Mouse (Mus musculus): Measurements from ENCODE around the gene Lax1. TPM values are rescaled to one million over a fixed set of nuclear protein-coding genes. Genes with fewer than 3 reads are reported as not detected.

Lax1 gene
- polyA plus RNA-seq (2015; fragmentation: Nextera tagmentation; extraction: Ambion mirVana) = 0.30 and 0.33 TPM in 2 replicates

GRCm38 (mm10) chr1:133689897-133690296 lies at the start of gene Lax1:
Lax1 (minus strand) TSS chr1:133690108.
- Histone ChIP-seq H3K27ac (ENCODE audit: low read length) (no peak within 1 kb of the TSS), H3K9ac (replicated peaks; ENCODE audit: low read depth) (no peak within 1 kb of the TSS), H3K27me3 (replicated peaks; ENCODE audit: insufficient read depth, low read length) (no peaks in the 10 kb centered on the region), H3K9me3 (ENCODE audit: low read length) (no peaks in the 10 kb centered on the region), H3K4me3 (ENCODE audit: low read depth, low read length) (no peak within 1 kb of the TSS), H3K4me1 (ENCODE audit: insufficient read depth, low read depth, low read length) (peaks cover 10% of the 10 kb centered on the region), H3K4me2 (replicated peaks; ENCODE audit: low read depth, low read length) (no peak within 1 kb of the TSS), H3K36me3 (ENCODE audit: insufficient read depth, low read length) (no peaks in the 10 kb centered on the region)
- ATAC-seq = no peak
- DNase-seq (ENCODE audit: low spot score) = no peak
- WGBS = 14% methylated on average over 6 of the region's 6 CpGs
- TF ChIP-seq EP300 (IDR thresholded peaks at IDR 0.05) (no peak), CTCF (IDR thresholded peaks at IDR 0.05) (no peak)

DNA sequence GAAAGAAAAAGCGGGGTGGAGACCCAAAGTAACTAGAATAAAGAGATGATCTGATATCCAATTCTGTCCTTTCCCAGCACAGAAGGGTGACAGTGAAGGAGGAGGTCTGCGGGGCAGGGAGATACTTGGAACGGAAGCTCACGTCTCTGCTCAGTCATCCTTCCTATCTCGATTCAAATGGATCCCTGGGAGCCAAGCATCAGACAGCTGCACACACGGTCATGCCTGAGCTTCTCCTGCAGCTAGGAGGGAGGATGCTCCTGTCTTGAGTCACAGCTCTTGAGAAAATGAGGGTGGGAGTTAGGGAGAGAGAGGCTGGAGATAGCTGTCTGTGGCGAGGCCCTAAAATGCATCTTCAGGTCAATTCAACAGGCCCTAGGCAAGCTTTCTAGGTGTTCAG lies 46.8 kb upstream of the Lax1 start:
- H3K4me1 ChIP-seq (ENCODE audit: insufficient read depth, low read depth, low read length) = peaks cover 2% of the 10 kb centered on the region; the same call in 1 of the 2 replicates
- peaks cover 8% of the 10 kb centered on the region; the same call in 1 of the 2 replicates for H3K36me3 ChIP-seq (ENCODE audit: insufficient read depth, low read length)
- H3K4me3 ChIP-seq (ENCODE audit: low read depth, low read length) = no peak overlapping the region
- TF ChIP-seq EP300 (IDR thresholded peaks at IDR 0.05) = no peak
- no peak for TF ChIP-seq CTCF (IDR thresholded peaks at IDR 0.05)
- 70% methylated on average over 7 of the region's 7 CpGs for WGBS
- H3K9ac ChIP-seq (replicated peaks; ENCODE audit: low read depth) = no peak overlapping the region
- DNase-seq (ENCODE audit: low spot score) (no peak), ATAC-seq (no peak)
- H3K4me2 ChIP-seq (replicated peaks; ENCODE audit: low read depth, low read length) = no peak overlapping the region
- H3K9me3 ChIP-seq (ENCODE audit: low read length) = no peaks in the 10 kb centered on the region
- no peak overlapping the region for H3K27ac ChIP-seq (ENCODE audit: low read length)
- H3K27me3 ChIP-seq (replicated peaks; ENCODE audit: insufficient read depth, low read length) = no peaks in the 10 kb centered on the region

GRCm38 (mm10) chr1:133735995-133736652 lies 46.2 kb upstream of the Lax1 start:
- H3K9me3 ChIP-seq (ENCODE audit: low read length) = no peaks in the 10 kb centered on the region
- no peaks in the 10 kb centered on the region for H3K4me1 ChIP-seq (ENCODE audit: insufficient read depth, low read depth, low read length)
- TF ChIP-seq CTCF (IDR thresholded peaks at IDR 0.05) (peak; percentile 97), EP300 (IDR thresholded peaks at IDR 0.05) (no peak)
- WGBS = 15% methylated on average over 17 of the region's 17 CpGs
- H3K9ac ChIP-seq (replicated peaks; ENCODE audit: low read depth) = no peak overlapping the region
- no peak overlapping the region for H3K4me3 ChIP-seq (ENCODE audit: low read depth, low read length)
- ATAC-seq (peak; percentile 68), DNase-seq (ENCODE audit: low spot score) (peak; percentile 79)
- peak overlapping the region; percentile 33 for H3K4me2 ChIP-seq (replicated peaks; ENCODE audit: low read depth, low read length)
- no peak overlapping the region for H3K27ac ChIP-seq (ENCODE audit: low read length)
- no peaks in the 10 kb centered on the region for H3K27me3 ChIP-seq (replicated peaks; ENCODE audit: insufficient read depth, low read length)
- H3K36me3 ChIP-seq (ENCODE audit: insufficient read depth, low read length) = peaks cover 8% of the 10 kb centered on the region; the same call in 1 of the 2 replicates

- TF ChIP-seq CTCF (IDR thresholded peaks at IDR 0.05) (no peak), EP300 (IDR thresholded peaks at IDR 0.05) (no peak)
- H3K27ac ChIP-seq (ENCODE audit: low read length) = no peak overlapping the region
- ATAC-seq (no peak), DNase-seq (ENCODE audit: low spot score) (no peak)
- no peak overlapping the region for H3K9ac ChIP-seq (replicated peaks; ENCODE audit: low read depth)
- H3K4me3 ChIP-seq (ENCODE audit: low read depth, low read length) = no peak overlapping the region
- H3K4me2 ChIP-seq (replicated peaks; ENCODE audit: low read depth, low read length) = no peak overlapping the region
- peaks cover 8% of the 10 kb centered on the region; the same call in 1 of the 2 replicates for H3K36me3 ChIP-seq (ENCODE audit: insufficient read depth, low read length)
- no peaks in the 10 kb centered on the region for H3K9me3 ChIP-seq (ENCODE audit: low read length)
- no peaks in the 10 kb centered on the region for H3K4me1 ChIP-seq (ENCODE audit: insufficient read depth, low read depth, low read length)
- WGBS = 45% methylated on average over 11 of the region's 11 CpGs
- no peaks in the 10 kb centered on the region for H3K27me3 ChIP-seq (replicated peaks; ENCODE audit: insufficient read depth, low read length)
Observed at GRCm38 (mm10) chr1:133732814-133733213, 42.9 kb upstream of the Lax1 start.

DNA sequence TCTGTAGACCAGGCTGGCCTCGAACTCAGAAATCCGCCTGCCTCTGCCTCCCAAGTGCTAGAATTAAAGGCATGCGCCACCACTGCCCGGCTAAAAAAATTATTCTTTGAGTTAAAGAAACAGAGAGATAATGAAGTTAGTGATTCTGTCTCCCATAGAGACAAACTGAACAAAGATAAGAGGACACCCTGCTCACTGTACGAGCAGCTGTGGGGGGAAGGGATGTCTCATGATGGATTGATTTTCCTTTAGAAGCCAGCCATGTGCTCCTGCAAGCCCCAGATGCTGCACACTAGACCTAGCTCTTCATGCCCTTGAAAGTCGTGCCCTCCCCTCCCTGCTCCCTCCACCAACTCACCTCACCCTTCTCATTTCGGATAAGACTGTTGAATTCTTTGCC lies 38.4 kb upstream of the Lax1 start:
- Histone ChIP-seq H3K9ac (replicated peaks; ENCODE audit: low read depth) (no peak overlapping the region), H3K4me2 (replicated peaks; ENCODE audit: low read depth, low read length) (no peak overlapping the region), H3K36me3 (ENCODE audit: insufficient read depth, low read length) (no peaks in the 10 kb centered on the region), H3K9me3 (ENCODE audit: low read length) (no peaks in the 10 kb centered on the region), H3K27me3 (replicated peaks; ENCODE audit: insufficient read depth, low read length) (no peaks in the 10 kb centered on the region), H3K4me1 (ENCODE audit: insufficient read depth, low read depth, low read length) (no peaks in the 10 kb centered on the region), H3K27ac (ENCODE audit: low read length) (no peak overlapping the region), H3K4me3 (ENCODE audit: low read depth, low read length) (no peak overlapping the region)
- DNase-seq (ENCODE audit: low spot score) = no peak
- no peak for ATAC-seq
- TF ChIP-seq CTCF (IDR thresholded peaks at IDR 0.05) = no peak
- no peak for TF ChIP-seq EP300 (IDR thresholded peaks at IDR 0.05)
- 76% methylated on average over 7 of the region's 7 CpGs for WGBS

DNA sequence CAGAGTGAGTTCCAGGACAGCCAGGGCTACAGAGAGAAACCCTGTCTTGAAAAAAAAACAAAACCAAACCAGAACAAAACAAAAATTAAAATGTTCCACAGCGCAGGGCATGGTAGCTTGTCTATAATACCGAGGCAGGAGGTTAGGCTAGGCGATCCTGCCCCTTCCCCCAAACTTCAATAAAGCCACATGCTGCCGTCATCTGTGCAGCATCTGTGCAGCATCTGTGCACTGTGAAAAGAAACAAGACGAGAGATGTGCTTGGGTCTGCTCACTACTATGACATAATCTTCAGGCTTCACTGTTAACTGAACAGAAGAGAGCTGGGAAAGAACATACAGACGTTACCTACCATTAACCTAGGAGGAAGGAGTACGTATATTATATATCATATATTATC lies 30.4 kb upstream of the Lax1 start:
- H3K36me3 ChIP-seq (ENCODE audit: insufficient read depth, low read length) = no peaks in the 10 kb centered on the region
- H3K4me3 ChIP-seq (ENCODE audit: low read depth, low read length) = no peak overlapping the region
- ATAC-seq (no peak), DNase-seq (ENCODE audit: low spot score) (no peak)
- H3K27ac ChIP-seq (ENCODE audit: low read length) = no peak overlapping the region
- no peak overlapping the region for H3K4me2 ChIP-seq (replicated peaks; ENCODE audit: low read depth, low read length)
- WGBS = 90% methylated on average over 7 of the region's 7 CpGs
- no peak overlapping the region for H3K9ac ChIP-seq (replicated peaks; ENCODE audit: low read depth)
- H3K27me3 ChIP-seq (replicated peaks; ENCODE audit: insufficient read depth, low read length) = no peaks in the 10 kb centered on the region
- no peaks in the 10 kb centered on the region for H3K9me3 ChIP-seq (ENCODE audit: low read length)
- TF ChIP-seq CTCF (IDR thresholded peaks at IDR 0.05) (no peak), EP300 (IDR thresholded peaks at IDR 0.05) (no peak)
- H3K4me1 ChIP-seq (ENCODE audit: insufficient read depth, low read depth, low read length) = no peaks in the 10 kb centered on the region
